Mouse (Mus musculus) E14TG2a.4 (cell line): ENCODE measurements around the gene Cdh13.

Source experiments
- H3K27me3 ChIP-seq: 2 replicates; pipeline ENCODE4 v1.6.1; 2014; ENCODE audit warnings: low read length, control low read depth; ENCODE audit not compliant: insufficient read depth
- H3K36me3 ChIP-seq: 2 replicates; pipeline ENCODE4 v1.6.1; 2014; ENCODE audit warnings: low read length, control low read depth; ENCODE audit not compliant: insufficient read depth
- H3K4me1 ChIP-seq: replicated peaks from 2 replicates; pipeline ENCODE4 v1.6.1; 2014; ENCODE audit warnings: low read depth, low read length, control low read depth
- H3K4me3 ChIP-seq: replicated peaks from 2 replicates; pipeline ENCODE4 v1.5.1; 2014; ENCODE audit warnings: mild to moderate bottlenecking, low read length
- H3K9me3 ChIP-seq: 2 replicates; pipeline ENCODE4 v1.6.1; 2014; ENCODE audit warnings: low read length, control low read depth
- CTCF ChIP-seq: conservative IDR thresholded peaks from 2 replicates; pipeline ENCODE4 v1.5.1; 2014; ENCODE audit warnings: low read length
- NANOG ChIP-seq: IDR thresholded peaks from 2 replicates; pipeline ENCODE4 v1.6.1; 2014; ENCODE audit warnings: borderline replicate concordance, low read length, mixed read lengths
- POU5F1 ChIP-seq: IDR thresholded peaks from 2 replicates; pipeline ENCODE4 v1.6.1; 2014; ENCODE audit warnings: low read length, borderline replicate concordance

The Cdh13 gene

DNA sequence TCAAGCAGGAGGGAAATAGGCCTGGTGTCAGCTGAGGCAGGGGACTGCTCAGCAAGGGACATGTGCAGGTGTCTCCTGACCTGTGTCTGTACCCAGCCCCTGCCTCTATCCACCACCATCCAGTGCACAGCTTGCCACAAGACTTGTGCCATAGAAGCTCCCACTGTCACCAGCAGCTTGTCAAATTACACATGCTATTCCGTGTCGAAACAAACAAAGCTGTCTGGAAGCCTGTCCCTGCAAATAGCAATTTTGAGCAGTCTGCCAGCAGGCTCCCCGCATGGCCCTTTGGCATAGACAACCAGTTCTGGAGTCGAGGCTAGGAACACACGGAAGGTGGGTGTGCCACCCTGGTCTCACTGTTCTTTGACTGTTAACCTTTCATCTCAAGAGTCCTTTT, 875.1 kb downstream of the Cdh13 start:
- no peak overlapping the region for H3K4me3 ChIP-seq
- no peak for TF ChIP-seq POU5F1
- TF ChIP-seq NANOG, result no peak
- no peak for TF ChIP-seq CTCF
- no peaks in the 10 kb centered on the region for H3K4me1 ChIP-seq
- no peaks in the 10 kb centered on the region for H3K36me3 ChIP-seq
- H3K9me3 ChIP-seq, result no peaks in the 10 kb centered on the region
- no peaks in the 10 kb centered on the region for H3K27me3 ChIP-seq

DNA sequence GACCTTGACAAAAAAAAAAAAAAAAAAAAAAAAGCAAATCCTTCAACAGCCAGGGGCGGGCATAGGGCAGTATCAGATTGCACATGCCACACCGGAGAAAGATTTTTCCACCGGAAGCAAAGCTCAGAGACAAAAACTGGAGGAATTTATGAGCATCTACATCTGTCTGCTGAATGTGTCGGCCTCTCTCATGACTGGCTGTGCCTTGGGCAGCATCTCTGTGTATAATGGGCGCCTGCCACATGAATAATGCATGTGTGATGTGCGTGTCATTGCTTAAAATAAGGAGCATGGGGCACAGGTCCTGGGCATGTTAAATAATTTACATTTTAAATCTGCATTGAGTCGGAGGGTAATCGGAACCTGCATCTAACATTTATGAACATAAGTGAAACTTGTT, 876.3 kb downstream of the Cdh13 start:
- Histone ChIP-seq H3K4me3 (no peak overlapping the region), H3K27me3 (no peaks in the 10 kb centered on the region), H3K9me3 (no peaks in the 10 kb centered on the region), H3K36me3 (no peaks in the 10 kb centered on the region), H3K4me1 (no peaks in the 10 kb centered on the region)
- TF ChIP-seq POU5F1 (no peak), CTCF (no peak), NANOG (no peak)

DNA sequence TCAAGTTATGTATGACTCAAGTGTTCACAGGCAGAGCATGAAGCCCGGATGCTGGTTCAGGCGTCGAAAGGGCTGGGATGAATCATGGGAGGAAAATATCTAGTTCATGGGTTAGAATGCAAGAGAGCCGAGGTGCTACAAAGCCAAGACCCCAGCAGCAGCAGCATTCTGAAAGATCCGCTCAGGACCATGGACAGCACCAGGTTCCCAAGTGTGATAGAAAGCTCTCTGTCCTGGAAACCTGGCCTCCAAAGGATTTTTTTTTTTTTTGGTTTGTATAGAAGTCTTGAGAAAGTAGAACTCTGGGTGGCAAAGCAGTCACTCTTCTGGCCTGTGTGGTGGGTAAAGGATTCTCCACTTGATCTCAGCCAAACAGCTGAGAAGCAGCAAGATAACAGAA, 880.5 kb downstream of the Cdh13 start:
- TF ChIP-seq CTCF, result no peak
- TF ChIP-seq NANOG, result no peak
- TF ChIP-seq POU5F1, result no peak
- Histone ChIP-seq H3K9me3 (peaks cover 12% of the 10 kb centered on the region; the same call in 1 of the 2 replicates), H3K27me3 (peaks cover 2% of the 10 kb centered on the region; the same call in 1 of the 2 replicates), H3K36me3 (no peaks in the 10 kb centered on the region), H3K4me3 (no peak overlapping the region), H3K4me1 (peaks cover 5% of the 10 kb centered on the region)

DNA sequence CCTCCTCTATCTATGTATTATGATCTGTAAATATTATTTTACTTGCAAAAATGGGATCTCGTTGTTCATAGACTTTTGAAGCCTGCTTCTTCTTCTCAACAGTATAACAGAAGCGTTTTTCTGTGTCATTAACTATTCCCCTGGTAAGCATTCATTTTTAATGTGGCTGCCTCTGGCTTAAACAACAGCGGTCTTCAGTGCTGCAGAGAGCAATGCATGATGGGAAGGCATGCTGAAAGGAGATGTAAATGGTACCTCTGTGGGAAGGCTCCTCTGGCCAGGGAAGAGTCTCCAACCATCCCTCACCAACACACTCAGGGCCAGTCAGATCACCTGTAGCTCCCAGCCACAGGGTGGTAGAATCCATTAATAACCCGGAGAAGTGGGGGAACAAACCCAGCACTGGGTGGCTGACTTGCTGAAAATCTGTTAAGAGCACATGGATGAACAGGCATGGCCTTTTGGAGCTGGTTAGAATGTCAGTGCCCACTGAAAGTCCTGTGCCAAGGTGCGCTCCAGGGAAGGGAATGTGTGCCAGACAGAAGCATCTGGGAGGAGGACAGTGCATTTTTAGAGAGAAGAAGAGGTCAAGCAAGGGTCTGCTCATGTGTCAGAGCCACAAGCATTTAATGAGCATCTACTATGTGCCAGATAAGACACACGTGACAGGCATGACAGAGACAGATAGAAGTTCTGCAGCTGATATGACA, 893.8 kb downstream of the Cdh13 start:
- H3K4me1 ChIP-seq, result peaks cover 9% of the 10 kb centered on the region; the same call in 1 of the 2 replicates
- H3K36me3 ChIP-seq, result no peaks in the 10 kb centered on the region
- H3K9me3 ChIP-seq, result no peaks in the 10 kb centered on the region
- H3K4me3 ChIP-seq, result no peak overlapping the region
- no peak for TF ChIP-seq POU5F1
- no peak for TF ChIP-seq NANOG
- no peak for TF ChIP-seq CTCF
- no peaks in the 10 kb centered on the region for H3K27me3 ChIP-seq

DNA sequence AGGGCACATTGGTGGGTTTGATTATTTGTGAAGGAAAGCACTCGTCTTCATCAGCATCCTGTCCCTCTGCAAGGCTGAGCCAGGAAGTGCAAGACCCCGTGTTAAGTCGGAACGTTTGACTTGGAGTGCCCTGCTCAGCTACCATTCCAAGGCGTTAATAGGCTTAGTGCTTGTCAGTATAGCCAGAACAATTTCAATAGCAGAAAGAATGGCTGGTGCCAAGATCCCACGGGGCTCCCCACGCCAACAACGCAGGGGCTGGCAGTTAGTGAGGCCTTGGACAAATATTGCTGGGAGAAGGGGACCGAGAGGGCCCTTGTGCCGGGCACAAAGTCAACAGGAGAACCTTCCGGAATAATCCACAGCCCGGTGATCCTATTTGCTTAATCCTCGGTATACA, 897.1 kb downstream of the Cdh13 start:
- no peak for TF ChIP-seq CTCF
- no peak for TF ChIP-seq POU5F1
- no peak for TF ChIP-seq NANOG
- Histone ChIP-seq H3K36me3 (no peaks in the 10 kb centered on the region), H3K4me3 (no peak overlapping the region), H3K9me3 (no peaks in the 10 kb centered on the region), H3K4me1 (no peaks in the 10 kb centered on the region), H3K27me3 (no peaks in the 10 kb centered on the region)

DNA sequence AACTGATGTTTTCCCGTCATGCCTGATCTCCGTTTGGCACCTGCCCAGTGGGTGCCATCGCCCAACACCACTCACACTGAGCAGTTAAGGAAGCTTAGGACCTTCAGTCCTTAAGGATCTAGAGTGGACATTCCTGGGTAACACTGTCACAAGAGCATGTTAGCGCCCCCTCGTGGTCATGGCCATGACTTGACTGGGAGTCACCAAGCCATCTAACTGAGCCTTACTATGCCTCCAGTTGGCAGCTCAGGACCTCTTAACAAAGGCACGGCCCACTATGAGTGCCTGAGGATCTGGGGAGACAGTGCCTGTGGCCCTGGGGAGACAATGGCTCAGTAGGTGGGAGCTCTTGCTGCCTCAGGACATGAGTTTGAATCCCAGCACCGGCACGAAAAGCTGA, 912.2 kb downstream of the Cdh13 start:
- H3K36me3 ChIP-seq, result no peaks in the 10 kb centered on the region
- no peaks in the 10 kb centered on the region for H3K4me1 ChIP-seq
- no peak overlapping the region for H3K4me3 ChIP-seq
- TF ChIP-seq POU5F1 (no peak), CTCF (peak; percentile 61), NANOG (no peak)
- H3K9me3 ChIP-seq, result no peaks in the 10 kb centered on the region
- H3K27me3 ChIP-seq, result no peaks in the 10 kb centered on the region

DNA sequence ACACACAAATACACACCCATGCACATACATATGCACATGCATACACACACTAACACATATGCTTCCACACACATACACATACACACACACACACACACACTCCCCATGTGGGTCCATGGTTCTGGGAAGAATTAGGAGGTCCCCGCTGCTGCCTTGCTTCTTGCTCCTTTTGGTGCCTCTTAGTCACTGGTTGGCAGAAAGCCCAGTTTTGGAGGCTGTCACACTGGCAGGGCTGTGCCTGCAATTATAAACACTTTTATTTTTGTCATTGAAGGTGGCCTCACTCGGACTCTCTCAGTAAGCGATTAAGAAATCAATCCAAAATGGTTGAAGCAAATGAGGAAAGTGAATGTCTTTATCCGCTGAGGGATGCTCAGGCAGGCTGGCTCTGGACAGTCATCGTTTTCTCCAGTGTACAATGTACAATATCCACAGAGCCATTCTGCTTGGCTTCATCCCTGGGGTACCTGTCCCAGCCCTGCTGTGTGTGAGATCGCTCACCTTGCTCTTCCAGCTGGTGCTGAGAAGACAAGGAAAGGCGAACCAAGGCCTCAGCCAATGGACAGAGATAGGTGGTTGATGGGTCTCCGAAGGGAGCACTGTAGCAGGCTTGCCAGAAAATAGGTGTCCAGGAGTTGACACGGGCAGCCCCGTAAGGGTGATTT, 913.1 kb downstream of the Cdh13 start:
- no peaks in the 10 kb centered on the region for H3K36me3 ChIP-seq
- no peaks in the 10 kb centered on the region for H3K4me1 ChIP-seq
- no peak overlapping the region for H3K4me3 ChIP-seq
- no peaks in the 10 kb centered on the region for H3K9me3 ChIP-seq
- TF ChIP-seq POU5F1 (no peak), NANOG (no peak), CTCF (no peak)
- H3K27me3 ChIP-seq, result no peaks in the 10 kb centered on the region

DNA sequence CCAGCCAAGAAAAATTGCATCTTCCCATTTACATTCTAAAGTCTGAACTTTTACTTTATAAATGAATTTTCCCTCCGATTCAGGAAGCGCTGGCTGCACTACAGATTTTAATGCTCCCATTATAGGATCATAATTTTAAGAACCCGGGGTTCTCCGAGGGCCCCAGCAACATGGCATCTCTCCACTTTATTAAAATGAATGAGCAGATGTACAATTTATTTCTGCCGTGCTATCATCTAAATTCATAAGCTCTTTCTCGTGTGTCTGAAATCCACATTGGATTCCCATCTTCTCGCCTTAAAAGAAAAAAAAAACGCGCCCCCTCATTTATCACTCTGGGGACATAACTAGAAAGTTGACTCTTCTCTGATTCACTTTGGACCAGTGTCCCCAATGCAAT, 925.0 kb downstream of the Cdh13 start:
- Histone ChIP-seq H3K36me3 (no peaks in the 10 kb centered on the region), H3K9me3 (peaks cover 6% of the 10 kb centered on the region), H3K4me3 (no peak overlapping the region), H3K27me3 (no peaks in the 10 kb centered on the region), H3K4me1 (no peaks in the 10 kb centered on the region)
- no peak for TF ChIP-seq NANOG
- TF ChIP-seq POU5F1, result no peak
- no peak for TF ChIP-seq CTCF
